ENCODE assay signal across 13 mouse cellular contexts in genomic region chr10:25403813-25404701, GRCm38 (mm10). TPM values are rescaled to one million over a fixed set of nuclear protein-coding genes. Genes with fewer than 3 reads are reported as not detected.
DNase-seq lines count a peak whose midpoint lies in the region; ATAC-seq lines count a peak whose summit lies in the region.
"Had no signal": no experiment of that assay in that cellular context is flagged by ENCODE, and none has a peak within 500 bp of the region (broad histone marks: within the 10 kb centered on the region; RNA-seq: fewer than 3 reads in every experiment).

No protein-coding gene starts in this region.

- peak; percentile 47 to 69 for ATAC-seq in hematopoietic stem cell, adult 5-6 weeks (replicated peaks in 1 of 2; ENCODE audit: insufficient read depth in 1 of 2, low FRiP score in 2 of 2, low TSS enrichment in 1 of 2, low read depth in 1 of 2, poor library complexity in 2 of 2, severe bottlenecking in 2 of 2)
- no peak for ATAC-seq in frontal cortex, adult (ENCODE audit: low TSS enrichment)
- ATAC-seq: forebrain, embryonic 15.5 days; liver, embryonic 12.5 days; lung, postnatal 0 days had no signal

- peak; percentile 82 for DNase-seq in A20 (ENCODE audit: low read depth, low spot score)
- DNase-seq in CD4-positive, CD25-positive, alpha-beta regulatory T cell, adult 2 months (ENCODE audit: low read depth, low spot score) = peak; percentile 20
- DNase-seq in naive thymus-derived CD4-positive, alpha-beta T cell, adult 2 months (ENCODE audit: low read depth) = peak; percentile 30
- DNase-seq in left cerebral cortex, adult 11 months (ENCODE audit: low spot score) = no peak
- no peak for DNase-seq in embryo, embryonic 11 days
- DNase-seq: cerebellum, adult 18-20 months; gastrocnemius, postnatal 10 days; heart, postnatal 36 days had no signal

RNA-seq across cellular contexts. Expression of gene Epb41l2, which starts 44.5 kb away (rescaled TPM):
- 52.8 and 58.3 TPM in 2 replicates for total RNA-seq in hematopoietic stem cell, adult 5-6 weeks (2017)

Comparison
In these comparisons a context has a peak if more than half of its experiments do, and no peak if none do; other contexts are left out.
1. DNase-seq: peak in A20 (single experiment), CD4-positive, CD25-positive, alpha-beta regulatory T cell, adult 2 months (single experiment) and naive thymus-derived CD4-positive, alpha-beta T cell, adult 2 months (single experiment); none in left cerebral cortex, adult 11 months (single experiment) and embryo, embryonic 11 days (single experiment).